Mouse (Mus musculus): ENCODE results near the gene Ddah2. TPM values are rescaled to one million over a fixed set of nuclear protein-coding genes. Genes with fewer than 3 reads are reported as not detected.

The Ddah2 gene
- total and polyA plus RNA-seq, 3 experiments: 8.6 to 11.1 TPM; not detected in 1

DNA sequence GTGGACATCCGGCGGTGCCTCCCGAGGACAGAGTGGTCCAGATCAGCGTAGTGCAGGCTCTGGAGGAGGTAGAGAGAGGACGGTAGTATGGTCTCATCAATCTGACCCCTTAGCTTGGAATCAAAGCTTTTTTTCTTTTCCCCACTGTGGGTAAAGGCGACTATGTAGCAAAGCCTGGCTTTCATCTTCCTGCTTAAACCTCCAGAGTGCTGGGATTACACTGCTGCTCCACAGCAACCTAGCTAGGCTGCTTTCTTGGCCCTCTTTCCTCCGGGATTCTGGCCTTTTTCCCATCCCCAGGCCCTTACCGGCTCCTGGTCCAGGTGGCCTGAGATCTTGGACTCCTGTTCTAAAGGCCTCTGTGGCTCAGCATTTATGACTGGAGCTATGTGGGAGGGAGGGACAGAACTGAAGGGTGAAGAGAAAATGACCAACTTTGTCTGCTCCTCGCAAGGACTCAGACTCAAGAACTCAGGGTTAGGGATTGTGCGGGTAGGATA is 5.6 kb downstream of the Ddah2 start:
- no peak overlapping the region for H3K27ac ChIP-seq (ENCODE audit: control insufficient read depth, low read depth, low read length)
- no peaks in the 10 kb centered on the region; a peak in 1 of 4 replicates for H3K36me3 ChIP-seq (ENCODE audit: control insufficient read depth in 1 of 2, insufficient read depth in 2 of 2, low read length in 2 of 2)
- no peak for TF ChIP-seq CHD2 (IDR thresholded peaks at IDR 0.05; ENCODE audit: low read length)
- TF ChIP-seq JUND (IDR thresholded peaks at IDR 0.05; ENCODE audit: low read depth, low read length): no peak
- TF ChIP-seq TCF12 (IDR thresholded peaks at IDR 0.05; ENCODE audit: low read depth, low read length): no peak
- TF ChIP-seq TBP (IDR thresholded peaks at IDR 0.05; ENCODE audit: low read depth, low read length): no peak
- H3K79me2 ChIP-seq (ENCODE audit: control insufficient read depth, insufficient read depth, low read length, poor library complexity): no peaks in the 10 kb centered on the region
- no peak overlapping the region for H3K9ac ChIP-seq (ENCODE audit: control insufficient read depth, low read depth, low read length, poor library complexity, severe bottlenecking)
- H3K27me3 ChIP-seq (ENCODE audit: control insufficient read depth in 1 of 2, insufficient read depth in 2 of 2, low read length in 2 of 2): no peaks in the 10 kb centered on the region
- no peaks in the 10 kb centered on the region for H3K9me3 ChIP-seq (replicated peaks; ENCODE audit: insufficient read depth, low read length)
- peaks cover 0 to 9% of the 10 kb centered on the region in 2 experiments; a peak in 3 of 4 replicates for H3K4me1 ChIP-seq (ENCODE audit: control insufficient read depth in 1 of 2, insufficient read depth in 2 of 2, low read length in 2 of 2)
- no peak for DNase-seq (ENCODE audit: low read depth, low spot score)
- no peak overlapping the region for H3K4me3 ChIP-seq (ENCODE audit: control insufficient read depth in 1 of 2, insufficient read depth in 1 of 2, low read depth in 2 of 2, low read length in 2 of 2)

DNA sequence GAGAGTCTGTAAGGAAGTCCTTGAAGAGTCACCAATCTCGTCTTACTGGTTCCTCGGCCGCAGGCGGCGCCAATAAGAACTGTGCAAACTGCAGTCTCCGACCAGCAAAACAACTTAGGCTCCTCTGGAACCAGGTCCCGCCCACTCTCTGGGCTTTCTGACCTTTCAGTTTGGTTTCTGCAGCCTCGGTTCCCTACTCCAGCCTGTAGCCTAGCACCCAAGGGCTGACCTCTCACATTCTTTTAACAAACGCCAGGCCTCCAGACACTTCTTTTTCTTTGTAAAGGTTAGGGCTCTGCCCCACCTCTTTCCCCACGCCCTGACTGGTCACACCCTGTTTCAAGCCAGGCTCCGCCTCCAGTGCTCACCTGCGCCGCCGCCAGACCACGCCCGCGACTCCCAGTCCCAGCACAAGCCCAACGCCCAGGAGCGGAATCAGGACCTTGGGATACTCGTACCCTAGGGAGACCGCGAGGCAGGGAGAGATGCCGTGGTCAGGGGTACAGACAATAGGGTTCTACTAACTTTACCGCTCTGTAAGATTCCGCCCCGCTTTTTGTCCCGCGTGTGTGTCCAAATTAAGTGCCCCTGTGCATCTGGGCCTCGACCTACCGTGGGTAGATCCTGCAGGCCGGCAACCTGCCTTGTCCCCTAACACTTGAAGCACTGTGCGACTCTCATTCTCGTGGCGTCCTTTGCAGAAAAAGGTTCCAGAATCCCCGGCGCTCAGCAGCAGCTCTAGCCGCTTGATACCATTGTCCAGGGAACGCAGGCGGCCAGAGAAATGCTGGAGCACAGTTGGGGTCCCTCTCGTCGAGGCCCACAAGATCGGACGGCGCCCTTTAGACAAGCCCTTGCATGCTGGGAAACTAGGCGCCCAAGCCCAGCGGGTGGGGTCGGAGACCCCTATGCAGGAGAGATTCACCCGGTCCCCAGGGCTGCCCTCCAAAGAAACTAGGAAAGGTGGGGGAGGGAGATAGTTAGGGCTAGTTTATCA is 6.4 kb downstream of the Ddah2 start, which contains the start of gene Ly6g6c:
TSS of gene Ly6g6c (plus strand) at position 438 of the 997 bp plus-strand sequence.
- no peaks in the 10 kb centered on the region for H3K9me3 ChIP-seq (replicated peaks; ENCODE audit: insufficient read depth, low read length)
- H3K36me3 ChIP-seq (ENCODE audit: control insufficient read depth in 1 of 2, insufficient read depth in 2 of 2, low read length in 2 of 2): no peaks in the 10 kb centered on the region; a peak in 1 of 4 replicates
- no peaks in the 10 kb centered on the region for H3K27me3 ChIP-seq (ENCODE audit: control insufficient read depth in 1 of 2, insufficient read depth in 2 of 2, low read length in 2 of 2)
- no peak within 1 kb of the TSS for H3K4me3 ChIP-seq (ENCODE audit: control insufficient read depth in 1 of 2, insufficient read depth in 1 of 2, low read depth in 2 of 2, low read length in 2 of 2)
- no peak for TF ChIP-seq SMC3 (IDR thresholded peaks at IDR 0.05; ENCODE audit: low read depth, low read length)
- no peak for TF ChIP-seq TCF12 (IDR thresholded peaks at IDR 0.05; ENCODE audit: low read depth, low read length)
- no peak for TF ChIP-seq ETS1 (IDR thresholded peaks at IDR 0.05; ENCODE audit: low read depth, low read length)
- TF ChIP-seq USF2 (IDR thresholded peaks at IDR 0.05; ENCODE audit: borderline replicate concordance in 1 of 2, insufficient read depth in 1 of 2, low read depth in 1 of 2, low read length in 2 of 2): no peak
- H3K4me1 ChIP-seq (ENCODE audit: control insufficient read depth in 1 of 2, insufficient read depth in 2 of 2, low read length in 2 of 2): peaks cover 0 to 9% of the 10 kb centered on the region in 2 experiments; a peak in 3 of 4 replicates
- no peak within 1 kb of the TSS for H3K27ac ChIP-seq (ENCODE audit: control insufficient read depth, low read depth, low read length)
- no peaks in the 10 kb centered on the region for H3K79me2 ChIP-seq (ENCODE audit: control insufficient read depth, insufficient read depth, low read length, poor library complexity)
- no peak for DNase-seq (ENCODE audit: low read depth, low spot score)
- no peak within 1 kb of the TSS for H3K9ac ChIP-seq (ENCODE audit: control insufficient read depth, low read depth, low read length, poor library complexity, severe bottlenecking)

DNA sequence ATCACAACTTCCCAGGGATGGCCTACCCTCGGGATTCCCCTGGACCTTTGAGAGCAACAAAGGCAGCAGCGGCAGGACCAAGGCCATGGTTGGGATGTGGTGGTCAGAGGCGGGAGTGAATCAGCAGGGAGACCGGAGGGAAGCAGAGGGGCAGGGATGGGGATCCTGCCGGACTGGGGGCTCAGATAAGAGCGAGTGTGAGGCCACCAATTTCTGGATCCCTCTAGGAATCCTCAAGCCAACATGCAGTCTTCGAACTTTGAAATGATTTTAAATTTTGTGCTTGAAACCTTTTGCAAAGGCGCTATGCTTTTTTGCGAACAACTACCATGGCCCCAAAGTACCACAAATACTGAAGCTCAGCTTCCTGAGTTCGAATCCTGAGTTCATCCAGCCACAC is 7.2 kb downstream of the Ddah2 start, which contains the start of gene Mpig6b:
TSS of gene Mpig6b (minus strand) at position 101 of the 400 bp plus-strand sequence.
- Histone ChIP-seq H3K9ac (ENCODE audit: control insufficient read depth, low read depth, low read length, poor library complexity, severe bottlenecking) (no peak within 1 kb of the TSS), H3K79me2 (ENCODE audit: control insufficient read depth, insufficient read depth, low read length, poor library complexity) (no peaks in the 10 kb centered on the region), H3K9me3 (replicated peaks; ENCODE audit: insufficient read depth, low read length) (no peaks in the 10 kb centered on the region), H3K36me3 (ENCODE audit: control insufficient read depth in 1 of 2, insufficient read depth in 2 of 2, low read length in 2 of 2) (no peaks in the 10 kb centered on the region; a peak in 1 of 4 replicates), H3K27me3 (ENCODE audit: control insufficient read depth in 1 of 2, insufficient read depth in 2 of 2, low read length in 2 of 2) (no peaks in the 10 kb centered on the region), H3K27ac (ENCODE audit: control insufficient read depth, low read depth, low read length) (no peak within 1 kb of the TSS), H3K4me1 (ENCODE audit: control insufficient read depth in 1 of 2, insufficient read depth in 2 of 2, low read length in 2 of 2) (peaks cover 0 to 15% of the 10 kb centered on the region in 2 experiments; a peak in 3 of 4 replicates), H3K4me3 (ENCODE audit: control insufficient read depth in 1 of 2, insufficient read depth in 1 of 2, low read depth in 2 of 2, low read length in 2 of 2) (no peak within 1 kb of the TSS)
- no peak for DNase-seq (ENCODE audit: low read depth, low spot score)
- no peak for TF ChIP-seq ZMIZ1 (IDR thresholded peaks at IDR 0.05; ENCODE audit: low read depth, low read length)
- TF ChIP-seq MEF2A (IDR thresholded peaks at IDR 0.05; ENCODE audit: extremely low read depth, insufficient replicate concordance, low read depth, low read length, poor library complexity, severe bottlenecking): no peak
- TF ChIP-seq POLR2AphosphoS5 (IDR thresholded peaks at IDR 0.05; ENCODE audit: borderline replicate concordance, low read depth, low read length): no peak
- no peak for TF ChIP-seq MAX (IDR thresholded peaks at IDR 0.05; ENCODE audit: low read length)
- TF ChIP-seq BHLHE40 (IDR thresholded peaks at IDR 0.05; ENCODE audit: borderline replicate concordance, low read depth, low read length): no peak
- no peak for TF ChIP-seq NELFE (IDR thresholded peaks at IDR 0.05; ENCODE audit: low read depth, low read length)
- no peak for TF ChIP-seq TBP (IDR thresholded peaks at IDR 0.05; ENCODE audit: low read depth, low read length)
- TF ChIP-seq CHD1 (IDR thresholded peaks at IDR 0.05; ENCODE audit: low read depth, low read length): no peak
- no peak for TF ChIP-seq GABPA (IDR thresholded peaks at IDR 0.05; ENCODE audit: low read depth, low read length)
- TF ChIP-seq USF2 (IDR thresholded peaks at IDR 0.05; ENCODE audit: borderline replicate concordance in 1 of 2, insufficient read depth in 1 of 2, low read depth in 1 of 2, low read length in 2 of 2): no peak
- no peak for TF ChIP-seq HCFC1 (IDR thresholded peaks at IDR 0.05; ENCODE audit: low read depth, low read length)
- no peak for TF ChIP-seq CTCF (IDR thresholded peaks at IDR 0.05 in 2 of 3, conservative IDR thresholded peaks at IDR 0.05 in 1 of 3; ENCODE audit: control insufficient read depth in 1 of 3, insufficient read depth in 1 of 3, low read depth in 2 of 3, low read length in 3 of 3, poor library complexity in 1 of 3, severe bottlenecking in 1 of 3)
- no peak for TF ChIP-seq ELF1 (IDR thresholded peaks at IDR 0.05; ENCODE audit: low read depth, low read length)
- TF ChIP-seq POLR2AphosphoS2 (IDR thresholded peaks at IDR 0.05; ENCODE audit: low read length): no peak
- TF ChIP-seq RCOR1 (IDR thresholded peaks at IDR 0.05; ENCODE audit: low read depth, low read length): no peak
- TF ChIP-seq EP300 (IDR thresholded peaks at IDR 0.05; ENCODE audit: low read depth in 1 of 2, low read length in 2 of 2): no peak

Data from MEL (cell line).